Mouse (Mus musculus): Measurements from ENCODE around the gene Pqlc3. TPM values are rescaled to one million over a fixed set of nuclear protein-coding genes. Genes with fewer than 3 reads are reported as not detected.

Gene Pqlc3
- polyA plus RNA-seq, 1 experiment from 2014 or later: 1.5 TPM

DNA sequence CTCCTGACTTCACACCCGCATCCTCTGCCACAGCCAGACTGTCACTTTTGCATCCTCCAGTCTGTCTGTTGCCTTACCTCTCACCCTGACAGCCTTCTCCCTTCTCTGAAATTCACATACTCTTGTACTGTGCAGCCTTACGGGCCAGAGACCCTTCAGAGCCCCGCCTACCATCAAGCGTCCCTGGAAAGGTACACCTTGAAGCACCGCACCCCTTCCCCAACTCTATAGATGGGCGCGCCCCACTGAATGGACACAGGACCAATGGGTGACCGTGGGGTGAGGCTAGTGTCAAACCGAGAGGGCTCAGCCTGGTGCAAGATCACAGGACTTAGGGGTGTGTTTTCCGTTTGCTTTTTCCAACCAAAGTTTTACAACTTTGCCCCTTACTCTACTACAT is 1.1 kb downstream of the Pqlc3 start:
- Histone ChIP-seq H3K27me3 (peaks cover 36% of the 10 kb centered on the region), H3K9ac (replicated peaks) (no peak overlapping the region), H3K36me3 (no peaks in the 10 kb centered on the region), H3K4me1 (peaks cover 14% of the 10 kb centered on the region), H3K9me3 (no peaks in the 10 kb centered on the region), H3K4me2 (replicated peaks) (peak overlapping the region; percentile 94), H3K4me3 (peak overlapping the region; percentile 51), H3K27ac (replicated peaks) (no peak overlapping the region)
- 5% methylated on average over 10 of the region's 10 CpGs for WGBS
- peak; percentile 18; the same call in 1 of the 2 replicates for ATAC-seq (replicated peaks)

DNA sequence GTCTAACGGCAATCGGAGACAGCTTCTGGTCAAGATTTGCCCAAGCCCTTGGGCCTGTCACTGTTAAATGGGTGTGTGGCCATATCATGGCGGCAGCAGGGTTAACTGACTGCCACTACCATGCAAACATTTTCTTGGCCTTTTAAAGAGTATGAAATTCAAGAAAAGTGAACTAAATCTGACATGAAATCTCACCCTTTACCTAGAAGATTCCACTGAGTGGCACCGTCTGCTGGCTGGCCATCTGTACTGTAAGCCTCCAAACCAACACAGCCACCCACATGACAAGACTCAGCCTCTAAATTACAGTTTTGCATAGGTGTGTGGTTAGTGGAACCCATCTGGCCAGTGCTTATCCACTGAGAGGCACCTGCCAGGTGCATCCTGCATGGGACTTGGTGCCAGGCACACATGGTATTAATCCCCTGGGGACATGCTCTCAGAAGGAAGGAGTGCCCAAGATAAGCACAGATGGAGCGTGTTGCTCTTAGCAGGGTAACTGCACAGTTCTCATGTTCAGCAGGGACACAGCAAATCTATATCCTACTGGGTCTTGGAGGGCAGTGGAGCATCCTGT is 3.2 kb downstream of the Pqlc3 start:
- H3K9me3 ChIP-seq: no peaks in the 10 kb centered on the region
- no peak for ATAC-seq (replicated peaks)
- H3K4me1 ChIP-seq: peaks cover 14% of the 10 kb centered on the region
- no peak overlapping the region for H3K4me2 ChIP-seq (replicated peaks)
- H3K36me3 ChIP-seq: no peaks in the 10 kb centered on the region
- peaks cover 36% of the 10 kb centered on the region for H3K27me3 ChIP-seq
- no peak overlapping the region for H3K9ac ChIP-seq (replicated peaks)
- WGBS: 91% methylated on average over 5 of the region's 5 CpGs
- no peak overlapping the region for H3K27ac ChIP-seq (replicated peaks)
- H3K4me3 ChIP-seq: no peak overlapping the region

DNA sequence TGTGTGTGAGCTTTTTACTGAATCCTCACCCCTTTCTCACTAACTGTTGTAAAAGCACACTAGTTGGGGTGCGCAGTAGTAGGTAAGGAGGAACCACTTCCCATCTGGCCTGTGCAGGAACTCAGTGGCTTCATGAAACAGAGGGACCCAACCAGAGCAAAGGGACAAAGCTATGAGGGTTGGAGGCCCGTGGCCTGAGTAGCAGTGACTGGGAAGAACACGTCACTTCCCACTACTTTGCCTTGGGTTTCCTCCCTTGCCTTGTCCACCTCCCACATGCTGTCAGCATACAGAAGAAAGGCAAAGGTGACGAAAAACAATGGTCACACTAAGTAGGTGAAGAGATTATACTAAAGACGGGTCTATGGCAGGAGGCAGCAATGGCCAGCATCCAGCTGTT is 3.9 kb downstream of the Pqlc3 start:
- WGBS: 84% methylated on average over 5 of the region's 5 CpGs
- Histone ChIP-seq H3K4me2 (replicated peaks) (no peak overlapping the region), H3K9me3 (no peaks in the 10 kb centered on the region), H3K9ac (replicated peaks) (no peak overlapping the region), H3K4me1 (peaks cover 14% of the 10 kb centered on the region), H3K36me3 (no peaks in the 10 kb centered on the region), H3K27ac (replicated peaks) (no peak overlapping the region), H3K27me3 (peaks cover 32% of the 10 kb centered on the region), H3K4me3 (no peak overlapping the region)
- ATAC-seq (replicated peaks): no peak

DNA sequence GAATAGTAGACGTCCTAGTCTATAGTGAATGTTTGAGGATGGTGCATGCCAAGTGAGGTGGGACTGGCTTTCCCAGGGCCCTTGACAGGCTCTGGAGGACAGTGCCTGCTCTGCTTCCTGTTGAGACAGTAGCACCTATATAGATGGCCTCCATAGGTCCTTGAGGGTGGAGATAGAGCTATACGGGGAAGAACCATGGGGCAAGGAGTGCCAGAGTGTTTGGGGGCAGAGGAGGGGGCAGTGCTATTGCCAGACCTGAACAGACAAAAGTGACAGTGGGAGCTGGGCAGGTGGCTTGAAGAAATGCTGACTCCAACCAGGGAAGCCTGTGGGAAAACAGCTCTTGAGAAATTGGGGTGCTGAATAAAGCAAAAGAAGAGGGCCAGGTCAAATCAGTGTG is 5.9 kb downstream of the Pqlc3 start:
- H3K27me3 ChIP-seq: peaks cover 16% of the 10 kb centered on the region
- 88% methylated on average over 2 of the region's 2 CpGs for WGBS
- H3K4me2 ChIP-seq (replicated peaks): no peak overlapping the region
- no peaks in the 10 kb centered on the region for H3K36me3 ChIP-seq
- peaks cover 4% of the 10 kb centered on the region for H3K4me1 ChIP-seq
- no peak overlapping the region for H3K27ac ChIP-seq (replicated peaks)
- H3K4me3 ChIP-seq: no peak overlapping the region
- no peaks in the 10 kb centered on the region for H3K9me3 ChIP-seq
- ATAC-seq (replicated peaks): no peak
- H3K9ac ChIP-seq (replicated peaks): no peak overlapping the region

DNA sequence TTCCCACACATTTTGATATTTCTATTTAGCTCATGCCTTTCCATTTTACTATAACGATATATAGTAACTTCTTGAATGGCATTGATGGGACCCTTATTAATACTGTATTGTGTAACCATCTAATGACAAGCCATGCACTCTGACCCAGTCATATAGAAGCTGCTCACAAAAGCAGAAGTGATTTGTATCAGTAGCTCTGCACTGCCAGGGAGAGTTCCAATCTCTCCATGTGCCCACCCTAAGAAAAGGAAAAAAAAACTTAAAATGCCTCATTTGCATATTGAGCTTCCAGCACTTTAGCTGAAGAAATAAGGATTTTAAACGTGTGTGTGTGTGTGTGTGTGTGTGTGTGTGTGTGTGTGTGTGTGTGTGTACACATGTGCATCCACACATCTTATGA is 7.9 kb downstream of the Pqlc3 start:
- no peaks in the 10 kb centered on the region for H3K36me3 ChIP-seq
- no peak overlapping the region for H3K4me3 ChIP-seq
- H3K4me1 ChIP-seq: no peaks in the 10 kb centered on the region
- no peak overlapping the region for H3K4me2 ChIP-seq (replicated peaks)
- no peaks in the 10 kb centered on the region for H3K27me3 ChIP-seq
- H3K27ac ChIP-seq (replicated peaks): no peak overlapping the region
- WGBS: 87% methylated on average over 2 of the region's 2 CpGs
- no peak overlapping the region for H3K9ac ChIP-seq (replicated peaks)
- no peak for ATAC-seq (replicated peaks)
- no peaks in the 10 kb centered on the region for H3K9me3 ChIP-seq

DNA sequence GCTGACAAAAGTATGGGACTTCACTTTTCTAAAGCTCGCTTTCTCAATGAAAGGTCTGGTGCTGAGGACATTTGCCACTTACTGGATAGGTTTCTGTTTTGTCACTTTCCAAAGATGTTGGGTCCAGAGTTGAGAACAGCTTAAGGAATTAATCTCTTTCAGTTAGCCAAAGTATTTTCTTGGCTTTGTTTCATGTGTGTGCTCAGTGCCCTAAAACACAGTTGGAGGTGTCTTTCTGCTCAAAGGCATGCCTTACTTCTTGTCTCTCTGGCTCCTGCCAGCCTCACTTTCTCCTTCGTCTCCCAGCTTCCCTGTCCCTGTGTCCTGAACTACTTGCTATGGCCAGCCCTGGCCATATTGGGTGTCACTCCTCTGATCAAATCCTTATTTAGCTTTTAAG is 8.8 kb downstream of the Pqlc3 start:
- H3K4me1 ChIP-seq: no peaks in the 10 kb centered on the region
- no peak overlapping the region for H3K4me3 ChIP-seq
- WGBS: 67% methylated on average over 2 of the region's 2 CpGs
- no peak for ATAC-seq (replicated peaks)
- no peak overlapping the region for H3K9ac ChIP-seq (replicated peaks)
- H3K36me3 ChIP-seq: no peaks in the 10 kb centered on the region
- H3K27ac ChIP-seq (replicated peaks): no peak overlapping the region
- no peaks in the 10 kb centered on the region for H3K9me3 ChIP-seq
- H3K4me2 ChIP-seq (replicated peaks): no peak overlapping the region
- no peaks in the 10 kb centered on the region for H3K27me3 ChIP-seq

DNA sequence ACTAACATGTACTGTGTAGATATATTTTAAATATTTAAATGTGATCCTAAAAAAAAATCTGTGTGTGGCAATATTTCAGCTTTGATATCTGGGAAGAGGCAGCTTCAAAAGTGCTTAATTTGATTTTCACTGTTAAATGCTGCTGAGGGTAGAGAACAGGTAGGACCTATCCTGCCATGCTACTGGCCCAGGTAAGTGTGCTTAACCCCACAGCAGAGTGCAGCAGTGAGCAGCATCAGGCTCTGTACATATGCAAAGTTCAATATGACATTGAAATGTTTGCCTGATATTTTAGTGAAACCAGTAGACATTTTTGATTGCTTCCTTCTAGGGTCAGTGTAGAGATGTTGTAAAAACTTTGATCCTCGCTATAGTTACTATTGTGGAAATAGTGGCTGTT is 14.4 kb downstream of the Pqlc3 start:
- Histone ChIP-seq H3K9ac (replicated peaks) (no peak overlapping the region), H3K27ac (replicated peaks) (no peak overlapping the region), H3K36me3 (peaks cover 21% of the 10 kb centered on the region), H3K4me2 (replicated peaks) (no peak overlapping the region), H3K27me3 (no peaks in the 10 kb centered on the region), H3K4me1 (no peaks in the 10 kb centered on the region), H3K9me3 (no peaks in the 10 kb centered on the region), H3K4me3 (no peak overlapping the region)
- 100% methylated on average over 1 of the region's 1 CpGs for WGBS
- no peak for ATAC-seq (replicated peaks)

DNA sequence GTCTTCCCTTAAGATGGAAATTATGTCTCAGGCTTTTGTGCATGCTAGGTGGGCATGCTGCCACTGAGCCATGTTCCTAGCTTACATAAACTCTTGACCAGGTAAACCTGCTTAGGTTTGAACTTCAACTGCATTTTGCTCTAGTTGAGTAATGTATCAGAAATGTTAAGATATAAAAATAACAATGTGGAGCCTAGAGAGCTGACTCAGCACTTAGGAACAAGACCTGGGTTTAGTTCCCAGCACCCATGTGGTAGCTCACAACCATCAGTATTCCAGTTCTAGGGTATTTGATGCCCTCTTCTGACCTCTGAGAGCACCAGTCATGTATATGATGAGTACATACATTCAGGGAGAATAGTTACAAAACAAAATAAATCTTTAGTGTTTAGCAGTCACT is 23.1 kb downstream of the Pqlc3 start:
- Histone ChIP-seq H3K27me3 (no peaks in the 10 kb centered on the region), H3K9me3 (no peaks in the 10 kb centered on the region), H3K27ac (replicated peaks) (no peak overlapping the region), H3K36me3 (peaks cover 79% of the 10 kb centered on the region), H3K4me2 (replicated peaks) (no peak overlapping the region), H3K9ac (replicated peaks) (no peak overlapping the region), H3K4me3 (no peak overlapping the region), H3K4me1 (no peaks in the 10 kb centered on the region)
- ATAC-seq (replicated peaks): no peak

DNA sequence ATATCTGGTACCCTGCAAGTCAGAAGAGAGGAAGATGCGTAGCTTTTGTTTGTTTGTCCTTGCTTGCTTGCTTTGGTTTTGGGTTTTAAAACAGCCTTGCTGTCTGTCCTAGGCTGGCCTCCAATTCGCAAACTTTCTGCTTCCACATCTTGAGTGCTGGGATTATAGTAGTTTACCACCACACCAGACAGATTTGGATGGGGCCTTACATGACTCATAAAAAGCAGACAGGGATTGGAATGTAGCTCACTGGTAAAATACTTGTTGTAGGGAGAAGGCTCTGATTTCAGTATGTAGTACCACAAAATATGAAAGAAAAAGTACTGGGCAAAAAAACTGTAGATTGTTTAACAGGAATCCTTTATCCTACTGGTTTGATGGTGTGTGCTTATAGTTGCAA is 33.4 kb downstream of the Pqlc3 start:
- no peak overlapping the region for H3K4me2 ChIP-seq (replicated peaks)
- WGBS: 99% methylated on average over 2 of the region's 2 CpGs
- peaks cover 45% of the 10 kb centered on the region for H3K36me3 ChIP-seq
- no peak overlapping the region for H3K27ac ChIP-seq (replicated peaks)
- H3K27me3 ChIP-seq: no peaks in the 10 kb centered on the region
- H3K9me3 ChIP-seq: no peaks in the 10 kb centered on the region
- H3K9ac ChIP-seq (replicated peaks): no peak overlapping the region
- H3K4me1 ChIP-seq: no peaks in the 10 kb centered on the region
- ATAC-seq (replicated peaks): no peak
- H3K4me3 ChIP-seq: no peak overlapping the region

DNA sequence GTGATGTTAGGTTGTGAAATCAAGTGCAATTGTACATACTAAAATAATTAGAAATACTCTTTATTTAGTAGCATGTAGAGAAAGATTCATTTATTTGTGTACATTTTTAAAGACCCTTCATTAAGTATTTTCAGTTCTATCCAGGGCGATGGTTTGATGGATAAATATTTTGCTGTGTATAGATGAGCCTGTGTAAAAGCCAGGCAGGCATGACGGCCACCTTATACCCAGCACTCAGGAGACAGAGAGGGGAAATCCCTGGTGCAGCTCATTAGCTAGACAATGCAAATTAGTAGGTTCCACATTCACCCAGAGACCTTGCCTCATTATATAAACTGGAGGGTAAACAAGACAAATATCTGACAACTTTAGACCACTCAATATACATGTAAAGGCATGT is 36.9 kb downstream of the Pqlc3 start:
- no peaks in the 10 kb centered on the region for H3K27me3 ChIP-seq
- H3K27ac ChIP-seq (replicated peaks): no peak overlapping the region
- no peak overlapping the region for H3K4me3 ChIP-seq
- no peaks in the 10 kb centered on the region for H3K9me3 ChIP-seq
- 51% methylated on average over 2 of the region's 2 CpGs for WGBS
- ATAC-seq (replicated peaks): no peak
- H3K4me1 ChIP-seq: no peaks in the 10 kb centered on the region
- no peak overlapping the region for H3K9ac ChIP-seq (replicated peaks)
- H3K36me3 ChIP-seq: peaks cover 47% of the 10 kb centered on the region
- no peak overlapping the region for H3K4me2 ChIP-seq (replicated peaks)

DNA sequence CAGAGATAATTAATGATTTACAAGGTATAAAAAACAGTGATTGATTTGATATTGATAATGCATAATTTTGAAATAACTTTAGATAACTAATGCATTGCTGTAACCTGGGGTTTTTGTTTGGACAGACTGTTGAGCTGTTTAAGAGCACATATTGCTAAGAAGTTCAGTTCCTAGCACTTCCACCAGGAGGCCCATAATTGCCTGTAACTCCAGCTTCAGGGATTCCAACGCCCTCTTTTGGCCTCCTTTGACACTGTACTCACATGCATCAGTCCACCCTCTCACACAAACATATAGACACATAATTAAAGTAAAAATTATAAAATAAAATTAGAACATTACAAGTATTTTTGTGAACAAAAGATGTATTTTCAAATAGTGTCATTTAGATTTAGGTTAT is 41.4 kb downstream of the Pqlc3 start:
- Histone ChIP-seq H3K36me3 (peaks cover 41% of the 10 kb centered on the region), H3K27me3 (no peaks in the 10 kb centered on the region), H3K4me2 (replicated peaks) (no peak overlapping the region), H3K9ac (replicated peaks) (no peak overlapping the region), H3K4me1 (no peaks in the 10 kb centered on the region), H3K4me3 (no peak overlapping the region), H3K9me3 (no peaks in the 10 kb centered on the region), H3K27ac (replicated peaks) (no peak overlapping the region)
- 66% methylated on average over 1 of the region's 1 CpGs for WGBS
- no peak for ATAC-seq (replicated peaks)

DNA sequence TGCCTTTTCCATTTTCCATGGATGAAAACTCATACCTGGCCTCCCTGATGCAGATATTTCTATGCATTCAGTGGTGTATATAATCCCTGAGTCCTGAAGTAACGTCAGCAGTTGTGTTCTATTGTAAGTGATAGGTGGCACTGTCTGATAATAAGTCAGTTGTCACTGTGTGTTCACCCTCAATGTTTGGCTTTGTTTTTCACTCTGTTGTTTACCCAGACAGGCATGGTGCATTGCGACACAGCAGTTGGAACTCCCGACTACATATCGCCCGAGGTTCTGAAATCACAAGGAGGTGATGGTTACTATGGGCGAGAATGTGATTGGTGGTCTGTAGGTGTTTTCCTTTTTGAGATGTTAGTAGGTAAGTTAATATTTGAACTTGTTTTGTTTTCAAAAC is 52.0 kb downstream of the Pqlc3 start:
- no peak overlapping the region for H3K9ac ChIP-seq (replicated peaks)
- WGBS: 89% methylated on average over 6 of the region's 6 CpGs
- no peaks in the 10 kb centered on the region for H3K27me3 ChIP-seq

DNA sequence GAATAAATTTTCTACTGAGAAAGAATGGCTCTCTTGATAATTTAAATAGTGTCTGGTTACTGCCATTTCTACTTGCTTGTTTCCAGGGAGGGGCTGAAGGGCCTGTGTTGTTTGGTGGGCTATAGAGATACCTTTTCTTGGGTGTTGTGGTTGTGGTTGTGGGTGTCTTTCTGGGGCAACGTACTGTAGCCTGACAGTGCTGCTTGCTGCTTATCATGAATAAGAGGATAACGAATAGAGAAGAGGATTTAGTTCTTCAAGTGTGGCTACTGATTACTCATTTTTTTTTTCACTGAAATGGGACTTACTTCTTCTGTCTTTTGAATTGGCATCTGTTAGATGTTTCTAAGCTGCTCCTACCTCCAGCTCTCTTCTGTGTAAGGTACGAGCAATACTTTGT is 58.2 kb downstream of the Pqlc3 start:
- H3K27ac ChIP-seq (replicated peaks): no peak overlapping the region
- 68% methylated on average over 3 of the region's 3 CpGs for WGBS
- ATAC-seq (replicated peaks): no peak
- H3K27me3 ChIP-seq: no peaks in the 10 kb centered on the region
- H3K4me1 ChIP-seq: no peaks in the 10 kb centered on the region
- H3K9ac ChIP-seq (replicated peaks): no peak overlapping the region
- H3K4me3 ChIP-seq: no peak overlapping the region
- H3K9me3 ChIP-seq: no peaks in the 10 kb centered on the region
- peaks cover 6% of the 10 kb centered on the region for H3K36me3 ChIP-seq
- no peak overlapping the region for H3K4me2 ChIP-seq (replicated peaks)

More for the DNA sequence above, 52.0 kb downstream of the Pqlc3 start:
- H3K4me3 ChIP-seq: no peak overlapping the region
- H3K4me2 ChIP-seq (replicated peaks): no peak overlapping the region
- ATAC-seq (replicated peaks): no peak
- H3K27ac ChIP-seq (replicated peaks): no peak overlapping the region
- H3K9me3 ChIP-seq: no peaks in the 10 kb centered on the region
- H3K4me1 ChIP-seq: no peaks in the 10 kb centered on the region
- peaks cover 14% of the 10 kb centered on the region; the same call in 1 of the 2 replicates for H3K36me3 ChIP-seq
